Comparison of ENCODE assay signal across 10 mouse cellular contexts in the genomic region with DNA sequence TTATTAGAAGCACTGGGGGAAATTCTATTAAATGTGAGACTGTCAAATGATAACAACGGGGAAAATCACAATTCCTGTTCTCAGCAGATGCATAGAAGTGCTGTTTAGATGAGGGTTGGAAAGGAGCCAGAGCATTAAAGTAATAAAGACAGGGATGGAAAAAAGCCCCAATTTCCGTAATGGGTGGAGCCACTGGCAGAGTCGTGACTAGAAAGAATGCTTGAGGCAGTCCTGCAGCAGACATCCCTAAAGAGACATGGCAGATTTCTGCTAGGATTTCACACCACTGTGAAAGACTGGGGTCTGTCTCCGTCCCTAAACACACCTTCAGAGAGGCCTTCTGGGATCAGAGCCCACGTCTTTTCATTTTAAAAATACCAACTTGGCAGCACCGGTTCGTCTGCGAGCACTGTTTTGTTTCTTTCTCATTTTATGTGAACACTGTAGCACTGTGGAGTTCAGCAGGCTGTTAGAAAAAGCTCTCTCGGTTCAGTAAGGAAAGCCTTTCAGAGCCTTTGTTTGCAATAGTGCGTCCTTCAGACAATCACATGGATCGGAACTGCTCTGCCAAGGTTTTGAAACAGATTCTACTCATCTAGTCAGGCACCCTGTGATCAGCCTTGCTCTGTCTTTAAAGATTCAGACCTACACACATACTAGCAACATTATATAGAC. TPM values are rescaled to one million over a fixed set of nuclear protein-coding genes. Genes with fewer than 3 reads are reported as not detected.
DNase-seq lines count a peak whose midpoint lies in the region; ATAC-seq lines count a peak whose summit lies in the region.
"Had no signal": no experiment of that assay in that cellular context is flagged by ENCODE, and none has a peak within 500 bp of the region (broad histone marks: within the 10 kb centered on the region; RNA-seq: fewer than 3 reads in every experiment).

No protein-coding gene starts in this region.

- no peak overlapping the region for H3K9ac ChIP-seq in forebrain, embryonic 12.5 days
- H3K9ac ChIP-seq in forebrain, embryonic 11.5 days (ENCODE audit: low read length), result no peak overlapping the region
- no peak overlapping the region for H3K9ac ChIP-seq in lung, embryonic 16.5 days (ENCODE audit: low read length)
- no peak overlapping the region for H3K9ac ChIP-seq in stomach, embryonic 15.5 days

- no peak overlapping the region for H3K4me3 ChIP-seq in forebrain, embryonic 12.5 days (replicated peaks)
- no peak overlapping the region for H3K4me3 ChIP-seq in forebrain, embryonic 11.5 days (ENCODE audit: low read depth, low read length)
- no peak overlapping the region for H3K4me3 ChIP-seq in lung, embryonic 16.5 days (ENCODE audit: low read length)
- no peak overlapping the region for H3K4me3 ChIP-seq in stomach, embryonic 15.5 days (replicated peaks)

- no peak for DNase-seq in forebrain, embryonic 11.5 days (ENCODE audit: low spot score)
- DNase-seq in lung, adult 18-20 months, result no peak
- peak; percentile 78 for DNase-seq in large intestine, adult 2 months (ENCODE audit: low read depth, low spot score)
- DNase-seq in thymus, postnatal 14 days, result no peak
- no peak for DNase-seq in cerebellum, adult 11-12 months
- DNase-seq: cerebellum, postnatal 36 days; lung, postnatal 14 days had no signal

- H3K4me1 ChIP-seq in forebrain, embryonic 12.5 days, result peaks cover 9% of the 10 kb centered on the region; the same call in 1 of the 2 replicates
- no peaks in the 10 kb centered on the region for H3K4me1 ChIP-seq in forebrain, embryonic 11.5 days (replicated peaks; ENCODE audit: control insufficient read depth, insufficient read depth, low read length)
- peaks cover 2% of the 10 kb centered on the region; the same call in 1 of the 2 replicates for H3K4me1 ChIP-seq in lung, embryonic 16.5 days (replicated peaks; ENCODE audit: control insufficient read depth, insufficient read depth, low read length)
- no peaks in the 10 kb centered on the region for H3K4me1 ChIP-seq in stomach, embryonic 15.5 days

- no peak; the same call in 1 of the 2 replicates for ATAC-seq in forebrain, embryonic 12.5 days (ENCODE audit: low FRiP score)
- ATAC-seq in forebrain, embryonic 11.5 days (replicated peaks; ENCODE audit: low FRiP score), result no peak
- ATAC-seq in lung, embryonic 16.5 days (ENCODE audit: low read depth), result 0 out of 2 replicates have a peak, but pooled peaks have one; percentile 26
- no peak for ATAC-seq in stomach, embryonic 15.5 days (ENCODE audit: insufficient read depth, low FRiP score, low read depth)

- H3K27ac ChIP-seq in forebrain, embryonic 12.5 days, result peak overlapping the region; percentile 74
- no peak overlapping the region for H3K27ac ChIP-seq in forebrain, embryonic 11.5 days (ENCODE audit: low read depth, low read length)
- no peak overlapping the region for H3K27ac ChIP-seq in lung, embryonic 16.5 days (ENCODE audit: low read length)
- no peak overlapping the region for H3K27ac ChIP-seq in stomach, embryonic 15.5 days

- H3K36me3 ChIP-seq in forebrain, embryonic 12.5 days (replicated peaks), result no peaks in the 10 kb centered on the region
- H3K36me3 ChIP-seq in forebrain, embryonic 11.5 days (ENCODE audit: control insufficient read depth, insufficient read depth, low read length), result no peaks in the 10 kb centered on the region
- H3K36me3 ChIP-seq in lung, embryonic 16.5 days (ENCODE audit: control insufficient read depth, insufficient read depth, low read length), result no peaks in the 10 kb centered on the region
- H3K36me3 ChIP-seq in stomach, embryonic 15.5 days, result no peaks in the 10 kb centered on the region

- H3K27me3 ChIP-seq in forebrain, embryonic 12.5 days, result no peaks in the 10 kb centered on the region
- H3K27me3 ChIP-seq in forebrain, embryonic 11.5 days (ENCODE audit: control insufficient read depth, insufficient read depth, low read length), result no peaks in the 10 kb centered on the region
- no peaks in the 10 kb centered on the region for H3K27me3 ChIP-seq in lung, embryonic 16.5 days (ENCODE audit: control insufficient read depth, insufficient read depth, low read depth, low read length)
- H3K27me3 ChIP-seq in stomach, embryonic 15.5 days (replicated peaks), result no peaks in the 10 kb centered on the region

- peak overlapping the region; percentile 31 for H3K4me2 ChIP-seq in forebrain, embryonic 12.5 days
- H3K4me2 ChIP-seq in forebrain, embryonic 11.5 days (ENCODE audit: low read depth, low read length, severe bottlenecking), result no peak overlapping the region
- H3K4me2 ChIP-seq in lung, embryonic 16.5 days (ENCODE audit: low read depth, low read length), result peak overlapping the region; percentile 12; the same call in 1 of the 2 replicates
- peak overlapping the region; percentile 29 for H3K4me2 ChIP-seq in stomach, embryonic 15.5 days

- H3K9me3 ChIP-seq in forebrain, embryonic 12.5 days, result no peaks in the 10 kb centered on the region
- H3K9me3 ChIP-seq in forebrain, embryonic 11.5 days (ENCODE audit: control insufficient read depth, low read length), result no peaks in the 10 kb centered on the region
- no peaks in the 10 kb centered on the region for H3K9me3 ChIP-seq in lung, embryonic 16.5 days (ENCODE audit: control insufficient read depth, low read length)
- no peaks in the 10 kb centered on the region for H3K9me3 ChIP-seq in stomach, embryonic 15.5 days

- WGBS in forebrain, embryonic 12.5 days, result 50% methylated on average over 11 of the region's 11 CpGs
- 70% methylated on average over 11 of the region's 11 CpGs for WGBS in forebrain, embryonic 11.5 days
- WGBS in lung, embryonic 16.5 days, result 39% methylated on average over 11 of the region's 11 CpGs
- WGBS in large intestine, adult 2 months, result 16% methylated on average over 11 of the region's 11 CpGs
- WGBS in stomach, embryonic 15.5 days, result 39% methylated on average over 11 of the region's 11 CpGs

RNA-seq across cellular contexts. Expression of gene Sv2c, which starts 36.8 kb away (rescaled TPM):
- 0.86 and 1.4 TPM in 2 replicates for polyA plus RNA-seq in forebrain, embryonic 12.5 days (2016; fragmentation: Nextera tagmentation; extraction: Ambion mirVana)
- 0.86 and 1.2 TPM in 2 replicates for polyA plus RNA-seq in forebrain, embryonic 11.5 days (2014; fragmentation: Nextera tagmentation; extraction: Ambion mirVana)
- 0.77 and 1.2 TPM in 2 replicates for polyA plus RNA-seq in lung, embryonic 16.5 days (2015; fragmentation: Nextera tagmentation; extraction: Ambion mirVana)
- polyA plus RNA-seq in large intestine, adult 2 months (2012; rRNA removed), result 0.29 and 0.43 TPM in 2 replicates
- polyA plus RNA-seq in stomach, embryonic 15.5 days (2015; fragmentation: Nextera tagmentation; extraction: Ambion mirVana), result 2.6 TPM in 2 replicates
